Mouse (Mus musculus): ENCODE measurements around the gene Aldh1a3. TPM values are rescaled to one million over a fixed set of nuclear protein-coding genes. Genes with fewer than 3 reads are reported as not detected.

The Aldh1a3 gene
- polyA plus RNA-seq, 1 experiment from 2014 or later = 38.6 TPM

- H3K27ac ChIP-seq (replicated peaks; ENCODE audit: low read depth, low read length) = no peak overlapping the region
- H3K9me3 ChIP-seq (replicated peaks; ENCODE audit: control insufficient read depth, low read length) = no peaks in the 10 kb centered on the region
- DNase-seq (ENCODE audit: low spot score) (no peak), ATAC-seq (replicated peaks; ENCODE audit: insufficient number of reproducible peaks, low FRiP score, low TSS enrichment, low read depth) (no peak)
- H3K4me2 ChIP-seq (ENCODE audit: low read depth, low read length) = no peak overlapping the region
- WGBS = 88% methylated on average over 5 of the region's 5 CpGs
- H3K4me1 ChIP-seq (ENCODE audit: control insufficient read depth, insufficient read depth, low read length) = no peaks in the 10 kb centered on the region
- H3K4me3 ChIP-seq (ENCODE audit: low read depth, low read length) = no peak overlapping the region
- no peaks in the 10 kb centered on the region for H3K36me3 ChIP-seq (replicated peaks; ENCODE audit: control insufficient read depth, insufficient read depth, low read depth, low read length)
- H3K9ac ChIP-seq (replicated peaks; ENCODE audit: low read length) = no peak overlapping the region
- no peaks in the 10 kb centered on the region for H3K27me3 ChIP-seq (ENCODE audit: control insufficient read depth, insufficient read depth, low read length)
Measured at GRCm38 (mm10) chr7:66343307-66343706, 84.0 kb downstream of the Aldh1a3 start.

- no peaks in the 10 kb centered on the region for H3K36me3 ChIP-seq (replicated peaks; ENCODE audit: control insufficient read depth, insufficient read depth, low read depth, low read length)
- ATAC-seq (replicated peaks; ENCODE audit: insufficient number of reproducible peaks, low FRiP score, low TSS enrichment, low read depth) (no peak), DNase-seq (ENCODE audit: low spot score) (no peak)
- no peak overlapping the region for H3K4me2 ChIP-seq (ENCODE audit: low read depth, low read length)
- H3K9me3 ChIP-seq (replicated peaks; ENCODE audit: control insufficient read depth, low read length) = no peaks in the 10 kb centered on the region
- H3K9ac ChIP-seq (replicated peaks; ENCODE audit: low read length) = no peak overlapping the region
- H3K27me3 ChIP-seq (ENCODE audit: control insufficient read depth, insufficient read depth, low read length) = no peaks in the 10 kb centered on the region
- no peak overlapping the region for H3K4me3 ChIP-seq (ENCODE audit: low read depth, low read length)
- no peaks in the 10 kb centered on the region for H3K4me1 ChIP-seq (ENCODE audit: control insufficient read depth, insufficient read depth, low read length)
- WGBS = 69% methylated on average over 6 of the region's 6 CpGs
- H3K27ac ChIP-seq (replicated peaks; ENCODE audit: low read depth, low read length) = no peak overlapping the region
Measured at GRCm38 (mm10) chr7:66342831-66343230, 84.5 kb downstream of the Aldh1a3 start.

GRCm38 (mm10) chr7:66342323-66342722, 85.0 kb downstream of the Aldh1a3 start:
- no peaks in the 10 kb centered on the region for H3K27me3 ChIP-seq (ENCODE audit: control insufficient read depth, insufficient read depth, low read length)
- no peak overlapping the region for H3K4me2 ChIP-seq (ENCODE audit: low read depth, low read length)
- H3K4me3 ChIP-seq (ENCODE audit: low read depth, low read length) = no peak overlapping the region
- ATAC-seq (replicated peaks; ENCODE audit: insufficient number of reproducible peaks, low FRiP score, low TSS enrichment, low read depth) = no peak
- H3K27ac ChIP-seq (replicated peaks; ENCODE audit: low read depth, low read length) = no peak overlapping the region
- 36% methylated on average over 4 of the region's 4 CpGs for WGBS
- no peaks in the 10 kb centered on the region for H3K36me3 ChIP-seq (replicated peaks; ENCODE audit: control insufficient read depth, insufficient read depth, low read depth, low read length)
- no peaks in the 10 kb centered on the region for H3K9me3 ChIP-seq (replicated peaks; ENCODE audit: control insufficient read depth, low read length)
- H3K4me1 ChIP-seq (ENCODE audit: control insufficient read depth, insufficient read depth, low read length) = no peaks in the 10 kb centered on the region
- no peak overlapping the region for H3K9ac ChIP-seq (replicated peaks; ENCODE audit: low read length)
- peak; percentile 56 for DNase-seq (ENCODE audit: low spot score)

Small RNA genes within 50 kb of the gene (microRNA-seq; reads per million reads assigned to microRNA genes)
- not detected for gene Mir7057 (ENCODE audit: borderline number of aligned reads)

Other genes starting within 250 kb of the Aldh1a3 start
- not detected in 2 replicates for gene Gm10974, start 61.6 kb downstream of the Aldh1a3 start, polyA plus RNA-seq (2014; fragmentation: Nextera tagmentation; extraction: Ambion mirVana)
- gene Lrrk1, start 39.2 kb downstream of the Aldh1a3 start, polyA plus RNA-seq (2014; fragmentation: Nextera tagmentation; extraction: Ambion mirVana) = 3.1 and 5.1 TPM in 2 replicates